Mouse (Mus musculus) layer of hippocampus, adult 9-10 months (tissue): ENCODE data around the gene Tnp2.

Experiments
- DNase-seq: peaks from one replicate; pipeline ENCODE4 v3.0.0; 2022; ENCODE audit warnings: low spot score

The Tnp2 gene

DNA sequence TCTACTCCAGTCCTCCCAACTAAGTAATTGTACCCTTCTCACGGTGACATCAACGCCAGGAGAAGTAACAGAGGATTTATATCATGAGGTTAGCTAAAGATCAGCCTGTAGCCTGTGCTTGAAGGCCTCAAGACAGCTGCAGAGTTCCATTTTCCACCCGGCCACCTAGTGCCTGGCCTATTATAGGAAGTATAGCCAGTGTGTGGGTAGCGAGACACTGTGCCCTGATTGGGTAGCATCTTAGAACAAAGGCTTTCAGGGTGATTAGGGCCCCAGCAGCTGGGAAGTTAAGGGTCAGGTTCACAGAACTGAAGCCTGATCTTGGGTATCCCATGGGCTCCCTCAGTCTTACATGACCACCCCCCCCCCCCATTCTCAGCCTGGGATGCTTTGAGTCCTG is 406 bp upstream of the Tnp2 start:
- no peak for DNase-seq

DNA sequence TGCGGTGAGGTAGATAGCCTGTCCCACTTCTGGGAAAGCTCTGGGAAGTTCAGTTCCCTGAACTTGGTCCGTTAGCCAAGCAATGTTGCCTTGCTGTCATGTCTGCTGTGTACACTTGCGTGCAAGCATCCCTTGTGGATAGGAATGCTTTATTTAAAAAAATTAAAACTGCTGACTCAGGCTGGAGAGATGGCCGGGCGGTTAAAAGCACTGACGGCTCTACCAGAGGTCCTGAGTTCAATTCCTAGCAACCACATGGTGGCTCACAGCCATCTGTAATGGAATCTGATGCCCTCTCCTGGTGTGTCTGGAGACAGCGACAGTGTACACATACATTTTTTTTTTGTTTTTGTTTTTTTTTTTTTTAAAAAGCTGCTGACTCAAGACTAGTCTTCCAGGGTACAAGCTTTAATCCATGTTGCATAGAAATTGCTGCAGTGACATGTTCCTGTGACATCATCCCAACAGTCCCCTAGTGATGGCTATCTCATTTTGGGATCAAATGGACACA is 857 bp downstream of the Tnp2 start:
- DNase-seq = no peak

GRCm38 (mm10) chr16:10786782-10787547 is 1.5 kb downstream of the Tnp2 start:
- DNase-seq = no peak

DNA sequence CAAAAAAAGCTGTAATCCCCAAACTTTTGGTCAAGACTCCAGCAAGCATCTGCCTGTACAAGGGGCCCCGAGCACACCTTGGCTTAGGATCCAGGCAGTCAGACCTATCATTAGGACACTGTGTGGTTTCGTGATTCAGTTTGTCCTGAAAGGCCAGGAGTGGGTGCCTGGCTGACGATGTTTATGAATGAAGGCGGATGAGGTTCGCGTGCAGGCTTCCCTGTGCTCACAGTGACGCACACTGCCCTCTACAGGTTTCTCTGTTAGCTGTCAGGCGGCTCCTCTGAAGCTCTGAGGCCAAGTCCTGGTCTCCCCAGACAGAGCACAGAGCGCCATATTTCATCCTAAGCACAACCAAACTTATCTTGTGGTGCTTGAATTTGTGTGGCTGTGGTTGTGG is 2.2 kb downstream of the Tnp2 start:
- DNase-seq = peak; percentile 61

- DNase-seq = no peak
These were observed 2.9 kb downstream of the Tnp2 start, which contains the start of gene Socs1 for GRCm38 (mm10) chr16:10785371-10786231. Gene Socs1, minus strand, starts transcription at chr16:10785536.

- DNase-seq = peak; percentile 46
These were observed 3.6 kb downstream of the Tnp2 start for GRCm38 (mm10) chr16:10784793-10785370.

DNA sequence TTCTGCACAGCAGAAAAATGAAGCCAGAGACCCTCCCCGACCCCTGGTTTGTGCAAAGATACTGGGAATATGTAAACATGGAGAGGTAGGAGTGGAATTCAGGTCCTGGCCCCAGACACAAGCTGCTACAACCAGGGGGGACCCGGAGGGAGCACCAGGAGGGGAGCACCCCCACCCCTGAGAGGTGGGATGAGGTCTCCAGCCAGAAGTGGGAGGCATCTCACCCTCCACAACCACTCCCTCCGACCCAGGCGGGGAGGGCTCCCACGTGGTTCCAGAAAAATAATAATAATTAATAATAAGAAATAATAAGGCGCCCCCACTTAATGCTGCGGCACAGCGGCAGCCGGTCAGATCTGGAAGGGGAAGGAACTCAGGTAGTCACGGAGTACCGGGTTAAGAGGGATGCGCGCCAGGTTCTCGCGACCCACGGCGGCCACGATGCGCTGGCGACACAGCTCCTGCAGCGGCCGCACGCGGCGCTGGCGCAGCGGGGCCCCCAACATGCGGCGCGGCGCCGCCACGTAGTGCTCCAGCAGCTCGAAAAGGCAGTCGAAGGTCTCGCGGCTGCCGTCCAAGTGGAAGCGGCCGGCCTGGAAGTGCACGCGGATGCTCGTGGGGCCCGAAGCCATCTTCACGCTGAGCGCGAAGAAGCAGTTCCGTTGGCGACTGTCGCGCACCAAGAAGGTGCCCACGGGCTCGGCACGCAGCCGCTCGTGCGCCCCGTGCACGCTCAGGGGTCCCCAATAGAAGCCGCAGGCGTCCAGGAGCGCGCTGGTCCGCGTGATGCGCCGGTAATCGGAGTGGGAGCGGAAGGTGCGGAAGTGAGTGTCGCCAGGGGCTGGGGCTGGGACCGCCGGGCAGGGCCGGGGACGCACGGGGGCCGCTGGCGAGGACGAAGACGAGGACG is 4.3 kb downstream of the Tnp2 start:
- no peak for DNase-seq

GRCm38 (mm10) chr16:10783451-10783850 is 5.0 kb downstream of the Tnp2 start:
- DNase-seq = no peak

- no peak for DNase-seq
These were observed 5.4 kb downstream of the Tnp2 start for GRCm38 (mm10) chr16:10783152-10783434.

DNA sequence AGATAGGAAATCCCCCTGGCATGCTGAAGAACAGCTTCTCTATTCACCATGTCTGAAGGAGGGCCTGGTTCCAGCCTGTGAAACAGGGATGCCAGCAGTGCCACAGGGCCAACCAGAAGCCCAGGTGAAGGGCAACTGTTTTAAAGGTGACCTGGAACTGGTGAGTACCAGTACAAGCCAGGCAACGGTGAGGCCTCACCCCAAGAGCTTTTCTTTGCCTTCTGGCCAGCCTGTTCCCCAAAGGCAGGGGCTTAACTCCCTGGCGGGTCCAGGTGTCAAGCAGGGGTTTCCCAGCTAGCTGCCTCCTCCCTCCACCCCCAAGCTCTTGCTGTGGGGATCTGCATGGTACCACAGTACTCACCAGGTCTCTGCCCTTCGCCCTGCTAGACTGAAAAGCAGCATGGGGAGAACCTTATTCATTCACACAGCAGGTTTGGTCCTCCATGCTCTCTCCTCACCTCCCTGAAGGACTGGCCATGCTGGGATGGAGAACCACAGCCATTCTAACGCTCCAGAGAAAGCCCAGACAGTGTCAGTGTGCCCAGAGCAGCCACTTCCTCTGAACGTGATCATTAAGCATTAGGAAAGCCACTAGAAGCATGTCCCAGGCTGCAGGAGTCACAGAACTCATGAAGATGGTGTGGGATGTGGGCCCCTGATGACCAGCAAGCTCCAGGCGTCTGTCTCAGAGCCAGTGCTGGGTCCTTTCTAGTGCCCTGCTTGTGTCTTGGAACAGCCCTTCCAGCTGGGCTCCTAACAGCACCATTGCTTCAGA is 5.9 kb downstream of the Tnp2 start:
- no peak for DNase-seq

GRCm38 (mm10) chr16:10781862-10782371 is 6.5 kb downstream of the Tnp2 start:
- DNase-seq = no peak

DNA sequence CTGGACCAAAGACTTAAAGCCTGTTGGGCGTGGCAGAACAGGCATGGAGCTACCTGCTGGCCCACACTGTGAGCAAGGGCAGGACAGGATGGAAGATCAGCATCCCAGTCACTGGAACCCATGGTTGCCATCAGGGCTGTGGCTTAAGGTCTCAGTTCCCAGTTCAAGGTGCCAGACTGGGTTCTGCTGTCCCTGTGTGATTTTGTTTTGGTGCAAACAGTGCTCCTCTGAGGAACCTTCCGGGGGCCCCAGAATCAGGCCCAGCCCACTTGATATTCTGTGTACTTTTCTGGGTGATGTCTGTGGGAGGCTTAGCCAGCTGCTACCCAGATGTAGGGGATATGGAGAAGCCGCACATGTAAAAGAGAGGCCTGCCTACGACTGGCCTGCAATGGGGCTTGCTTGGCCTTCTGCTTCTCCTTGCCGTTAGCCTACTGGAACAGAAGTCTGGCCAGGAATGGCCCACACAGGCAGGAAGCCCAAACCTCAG is 7.8 kb downstream of the Tnp2 start:
- DNase-seq = no peak

DNA sequence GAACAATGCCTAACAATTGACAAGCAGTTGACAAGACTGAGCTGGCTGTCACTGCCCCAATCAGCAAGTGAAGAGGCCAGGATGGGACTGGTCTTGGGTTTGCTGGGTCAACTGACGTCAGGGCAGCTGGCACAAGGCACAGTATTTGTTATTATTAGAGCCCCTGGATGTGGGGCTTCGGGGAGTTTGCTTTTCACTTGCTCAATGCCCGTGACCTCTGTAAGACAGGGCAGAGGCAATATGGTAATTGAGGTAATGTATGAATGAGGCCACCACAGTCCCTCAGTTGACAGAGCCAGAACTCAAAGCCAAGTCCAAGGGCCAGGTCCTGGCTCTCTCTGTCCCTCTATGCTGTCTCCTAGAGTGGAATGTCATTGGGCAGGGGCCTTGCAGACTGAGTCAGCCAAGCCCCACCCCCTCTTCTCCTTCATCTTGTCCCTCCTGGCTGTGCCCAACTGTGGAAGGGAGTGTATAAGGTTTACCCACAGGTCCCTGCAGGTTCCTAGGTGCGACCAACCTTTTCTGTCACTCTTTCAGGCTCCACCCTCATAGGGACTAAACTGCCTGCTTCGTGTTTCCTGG is 10.8 kb downstream of the Tnp2 start:
- DNase-seq = no peak

DNA sequence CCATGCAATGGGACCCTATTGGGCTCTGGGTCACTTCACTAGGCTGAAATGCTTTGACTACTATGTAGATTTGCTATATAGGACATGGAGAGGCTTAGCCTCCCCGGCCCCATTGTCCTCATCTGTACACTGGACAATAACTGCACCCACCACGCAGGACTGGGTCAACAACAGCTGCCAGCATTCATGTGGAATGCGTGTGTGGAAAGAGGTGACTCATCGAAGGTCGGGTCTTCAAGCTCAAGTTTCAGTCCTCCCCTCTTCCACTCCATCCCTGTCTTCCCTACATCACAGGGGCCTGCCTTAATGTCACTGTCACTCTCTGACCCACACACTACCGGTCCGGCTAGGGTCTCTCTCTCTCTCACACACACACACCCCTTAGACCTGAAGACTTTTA is 12.1 kb downstream of the Tnp2 start:
- DNase-seq = no peak

GRCm38 (mm10) chr16:10774726-10775125 is 13.7 kb downstream of the Tnp2 start:
- no peak for DNase-seq

- no peak for DNase-seq
These were observed 14.9 kb downstream of the Tnp2 start for GRCm38 (mm10) chr16:10773543-10773942.

DNA sequence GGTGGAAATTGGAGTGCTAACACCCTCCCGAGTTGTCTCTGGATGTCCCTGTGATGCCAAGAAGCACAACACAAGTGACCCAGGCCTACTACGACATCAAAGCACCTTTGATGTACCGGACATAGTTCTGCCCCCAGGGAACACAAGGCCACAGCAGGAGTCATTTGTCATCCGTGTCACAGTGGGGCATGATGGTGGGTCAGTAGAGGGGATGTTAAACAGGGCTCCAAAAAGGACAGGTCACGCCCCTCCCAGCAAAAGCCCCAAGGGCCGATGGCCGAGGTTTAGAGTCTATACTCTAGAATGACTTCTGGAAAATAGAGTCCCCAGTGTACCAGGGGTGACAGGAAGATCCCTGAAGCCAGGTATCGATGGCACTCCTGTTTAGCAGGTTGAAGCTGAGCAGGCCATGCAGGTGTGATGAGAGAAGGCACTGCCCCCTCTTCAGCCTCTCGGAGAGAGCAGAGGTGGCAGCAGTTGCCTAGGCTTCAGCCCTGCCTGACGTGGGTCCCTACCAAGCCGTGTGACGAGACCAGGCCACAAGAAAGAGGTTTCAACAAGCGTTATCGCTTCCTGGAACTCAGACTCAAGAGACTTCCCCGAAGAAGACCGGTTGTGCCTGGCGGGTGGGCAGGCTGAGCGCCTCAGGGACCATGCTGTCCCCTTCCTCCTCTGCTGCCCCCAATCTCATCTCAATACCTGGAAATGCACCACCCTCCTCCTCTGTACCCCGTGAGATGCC is 16.5 kb downstream of the Tnp2 start:
- DNase-seq = no peak

DNA sequence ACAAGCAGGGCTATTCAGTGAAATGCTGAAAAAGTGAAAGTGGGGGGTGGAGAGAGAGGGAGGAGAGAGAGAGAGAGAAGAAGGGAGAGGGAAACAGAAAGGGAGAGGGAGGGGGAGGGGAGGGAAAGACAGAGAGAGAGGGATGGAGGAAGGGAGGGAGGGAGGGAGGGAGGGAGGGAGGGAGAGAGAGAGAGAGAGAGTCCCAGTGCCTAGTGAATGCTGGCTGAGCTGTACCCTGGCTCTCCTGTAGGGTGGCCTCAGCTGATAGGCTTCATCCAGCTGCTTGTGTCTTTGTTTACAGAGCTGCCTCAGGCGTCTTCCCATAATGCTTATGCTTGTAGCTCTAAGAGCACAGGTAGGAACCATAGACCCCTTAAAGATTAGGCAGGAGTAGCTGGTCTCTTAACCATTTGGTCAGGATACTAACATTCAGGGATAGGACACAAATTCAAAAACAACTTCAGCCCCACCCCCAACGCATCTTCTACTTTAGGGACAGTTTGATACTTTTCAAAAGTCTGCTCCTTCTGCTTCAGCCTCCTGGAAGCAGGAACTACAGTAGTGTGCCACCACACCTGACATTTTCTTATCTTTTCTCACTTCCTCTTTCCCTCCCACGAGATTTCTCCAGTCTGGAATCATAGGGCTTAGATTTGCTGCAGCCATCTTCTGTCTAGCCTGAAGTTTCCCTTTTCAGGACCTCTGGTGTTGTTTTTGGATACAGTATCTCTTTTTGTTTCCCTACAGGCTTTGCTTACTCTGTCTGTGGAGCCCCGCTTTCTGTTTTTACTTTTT is 17.7 kb downstream of the Tnp2 start:
- no peak for DNase-seq

GRCm38 (mm10) chr16:10769661-10770060 is 18.8 kb downstream of the Tnp2 start:
- DNase-seq = no peak
